Mouse (Mus musculus) brain, embryonic 14.5 days (tissue): ENCODE results near the gene Sec23ip.

Experiments
- CTCF ChIP-seq: fragments of 200-500 bp; IDR thresholded peaks from 2 replicates; pipeline ENCODE4 v1.5.1; 2012; ENCODE audit warnings: inconsistent platforms, mild to moderate bottlenecking, moderate library complexity, borderline replicate concordance; ENCODE audit not compliant: insufficient read depth, insufficient read length; ENCODE audit errors: extremely low read depth
- POLR2A ChIP-seq: fragments of 200-500 bp; IDR thresholded peaks from 2 replicates; pipeline ENCODE4 v1.6.1; 2012; ENCODE audit warnings: mild to moderate bottlenecking, inconsistent platforms, borderline replicate concordance; ENCODE audit not compliant: poor library complexity, insufficient read depth, insufficient read length, severe bottlenecking; ENCODE audit errors: extremely low read depth

- TF ChIP-seq CTCF (no peak), POLR2A (no peak)
Observed at GRCm38 (mm10) chr7:128752012-128752411, 7.3 kb downstream of the Sec23ip start.
